Mouse (Mus musculus): ENCODE measurements around the gene Prss30. TPM values are rescaled to one million over a fixed set of nuclear protein-coding genes. Genes with fewer than 3 reads are reported as not detected.
"Not testable (repeated sequence)": the region's sequence is repeated elsewhere in the genome, so short reads cannot be mapped to it uniquely, and the experiment has no call there.

The Prss30 gene
- polyA plus RNA-seq, 1 experiment from 2014 or later: not detected

DNA sequence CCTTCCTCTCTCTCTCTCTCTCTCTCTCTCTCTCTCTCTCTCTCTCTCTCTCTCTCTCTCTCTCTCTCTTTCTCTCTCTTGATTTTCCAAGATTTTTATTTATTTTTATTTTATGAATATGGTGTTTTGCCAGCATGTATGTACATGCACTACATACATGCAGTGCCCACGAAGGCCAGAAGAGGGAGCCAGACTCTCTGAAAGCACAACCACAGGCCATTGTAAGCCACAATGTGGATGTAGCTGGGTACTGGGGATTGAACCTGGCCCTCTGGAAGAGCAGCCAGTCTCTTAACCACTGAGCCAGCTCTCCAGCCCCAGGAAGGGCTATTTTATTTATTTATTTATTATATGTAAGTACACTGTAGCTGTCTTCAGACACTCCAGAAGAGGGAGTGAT is 11.1 kb downstream of the Prss30 start:
- Histone ChIP-seq H3K9me3 (no peaks in the 10 kb centered on the region), H3K4me1 (peaks cover 10% of the 10 kb centered on the region), H3K27me3 (ENCODE audit: poor library complexity, severe bottlenecking) (no peaks in the 10 kb centered on the region), H3K36me3 (replicated peaks) (no peaks in the 10 kb centered on the region), H3K4me3 (no peak overlapping the region), H3K27ac (no peak overlapping the region)
- peak; percentile 69 for DNase-seq (ENCODE audit: extremely low spot score, low spot score)
- WGBS: 10% methylated on average over 1 of the region's 1 CpGs

DNA sequence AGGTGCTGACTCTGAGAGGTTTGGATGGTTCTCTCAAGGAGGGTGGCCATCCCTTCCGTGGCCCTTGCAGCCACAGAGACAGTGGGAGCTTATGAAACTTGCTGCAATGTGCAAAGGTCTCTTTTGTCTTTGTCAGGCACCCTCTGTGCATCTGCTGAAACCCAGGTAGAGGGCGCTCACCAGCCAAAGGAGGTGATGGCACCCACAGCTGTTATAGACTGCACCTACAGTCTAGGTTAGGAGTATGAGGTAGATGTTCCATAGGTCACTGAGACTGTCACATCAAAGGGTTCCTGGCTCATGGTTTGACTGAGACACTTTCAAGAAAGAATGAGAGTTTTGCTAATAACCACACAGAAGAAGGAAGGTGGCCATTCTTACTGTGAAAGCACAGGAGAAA is 11.6 kb downstream of the Prss30 start:
- no peaks in the 10 kb centered on the region for H3K9me3 ChIP-seq
- no peak for DNase-seq (ENCODE audit: extremely low spot score, low spot score)
- H3K27ac ChIP-seq: no peak overlapping the region
- H3K36me3 ChIP-seq (replicated peaks): no peaks in the 10 kb centered on the region
- H3K4me3 ChIP-seq: no peak overlapping the region
- peaks cover 10% of the 10 kb centered on the region for H3K4me1 ChIP-seq
- no peaks in the 10 kb centered on the region for H3K27me3 ChIP-seq (ENCODE audit: poor library complexity, severe bottlenecking)
- 51% methylated on average over 2 of the region's 2 CpGs for WGBS

DNA sequence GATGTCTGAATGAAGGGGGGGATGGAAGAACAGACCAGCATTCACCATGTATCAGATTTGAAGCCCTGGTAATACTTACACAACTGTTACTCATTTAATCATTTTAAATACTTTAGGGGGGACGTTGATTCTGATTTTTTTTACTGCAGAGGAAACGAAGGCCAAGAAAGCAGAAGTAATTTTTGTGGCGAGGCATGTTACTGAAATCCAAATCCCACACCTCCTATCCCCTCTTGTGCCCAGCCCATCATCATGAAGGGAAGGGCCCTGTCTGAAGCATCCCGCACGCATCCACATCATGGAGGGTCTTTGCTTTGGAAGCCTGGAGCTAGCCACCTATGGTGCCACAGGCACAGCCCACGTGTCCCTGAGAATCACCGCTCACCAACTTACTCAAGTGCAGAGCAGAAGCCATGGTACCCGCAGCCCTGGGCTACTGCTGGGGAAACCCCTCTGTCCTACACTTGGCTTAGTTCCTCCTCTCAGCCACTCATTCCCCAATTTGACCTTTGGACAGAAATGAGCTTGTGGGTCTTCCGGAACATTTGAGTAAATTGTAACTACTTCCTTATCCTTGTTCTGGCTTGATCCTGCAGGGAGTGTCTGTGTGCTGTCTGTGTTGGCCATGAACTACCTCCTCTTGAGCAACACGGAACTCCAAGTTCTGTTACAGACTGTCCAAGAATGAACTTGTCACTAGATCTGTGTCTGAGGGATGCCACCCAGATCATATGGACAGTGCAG is 13.5 kb downstream of the Prss30 start:
- no peak for DNase-seq (ENCODE audit: extremely low spot score, low spot score)
- Histone ChIP-seq H3K27ac (no peak overlapping the region), H3K27me3 (ENCODE audit: poor library complexity, severe bottlenecking) (no peaks in the 10 kb centered on the region), H3K4me1 (peaks cover 10% of the 10 kb centered on the region), H3K4me3 (no peak overlapping the region), H3K9me3 (no peaks in the 10 kb centered on the region), H3K36me3 (replicated peaks) (no peaks in the 10 kb centered on the region)
- WGBS: 91% methylated on average over 10 of the region's 10 CpGs

DNA sequence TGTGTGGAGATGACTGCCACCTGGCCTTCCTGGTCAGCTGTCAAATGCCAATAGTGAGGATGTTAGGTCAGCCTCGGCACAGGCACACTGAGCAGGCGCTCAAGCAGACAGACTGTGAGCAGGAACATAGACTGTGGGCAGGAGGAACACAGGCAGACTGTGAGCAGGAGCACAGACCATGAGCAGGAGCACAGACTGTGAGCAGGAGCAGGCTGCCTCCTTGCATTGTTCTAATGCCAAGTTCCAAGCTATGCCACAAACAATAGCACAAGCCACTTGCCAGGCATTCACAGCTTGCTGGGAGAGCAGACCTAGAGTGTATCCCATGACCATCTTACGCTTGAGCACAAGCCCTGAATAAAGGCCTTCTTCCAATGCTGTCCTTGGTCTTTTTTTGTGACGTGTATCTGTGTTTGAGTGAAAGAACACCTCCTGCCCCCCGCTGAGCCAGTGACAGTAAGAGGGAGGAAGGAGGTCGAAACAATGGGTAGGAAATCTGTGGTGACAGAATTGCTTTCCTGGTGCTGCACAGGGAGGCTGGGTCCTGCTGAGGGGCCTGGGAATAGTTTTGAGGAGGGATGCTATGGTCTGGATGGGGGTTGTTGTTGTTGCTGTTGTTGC is 14.5 kb downstream of the Prss30 start:
- H3K4me1 ChIP-seq: peaks cover 10% of the 10 kb centered on the region
- no peaks in the 10 kb centered on the region for H3K27me3 ChIP-seq (ENCODE audit: poor library complexity, severe bottlenecking)
- no peaks in the 10 kb centered on the region for H3K36me3 ChIP-seq (replicated peaks)
- no peak for DNase-seq (ENCODE audit: extremely low spot score, low spot score)
- H3K27ac ChIP-seq: no peak overlapping the region
- 45% methylated on average over 6 of the region's 6 CpGs for WGBS
- no peak overlapping the region for H3K4me3 ChIP-seq
- H3K9me3 ChIP-seq: no peaks in the 10 kb centered on the region

DNA sequence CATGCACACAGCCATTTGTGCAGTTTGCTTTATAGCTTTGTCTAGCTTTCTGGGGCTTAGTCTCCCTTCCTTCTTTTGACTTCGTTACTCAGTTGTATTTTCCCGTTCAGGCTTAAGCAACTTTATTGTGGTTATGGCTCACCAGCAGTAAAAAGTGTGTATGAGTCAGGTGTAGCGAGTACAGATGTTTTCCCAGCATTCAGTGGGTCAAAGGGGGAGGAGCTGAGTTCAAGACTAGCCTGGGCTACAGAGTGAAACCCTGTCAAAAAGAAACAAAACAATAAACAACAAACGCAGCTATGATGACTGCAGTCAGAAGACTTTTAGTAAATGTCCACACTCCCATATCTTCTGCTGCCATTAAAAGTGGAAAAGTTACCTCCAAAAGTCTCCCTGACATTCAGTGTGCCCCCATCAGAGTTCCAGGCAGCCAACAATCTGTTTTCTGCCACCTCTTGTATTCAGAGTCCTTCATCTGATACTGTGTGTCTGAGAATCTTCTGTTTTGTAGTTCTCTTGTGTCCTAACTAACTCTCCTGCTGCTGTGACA is 18.7 kb downstream of the Prss30 start:
- WGBS: 38% methylated on average over 4 of the region's 4 CpGs
- Histone ChIP-seq H3K36me3 (replicated peaks) (no peaks in the 10 kb centered on the region), H3K4me1 (peaks cover 13% of the 10 kb centered on the region), H3K27ac (no peak overlapping the region), H3K27me3 (ENCODE audit: poor library complexity, severe bottlenecking) (no peaks in the 10 kb centered on the region), H3K9me3 (no peaks in the 10 kb centered on the region), H3K4me3 (no peak overlapping the region)
- DNase-seq (ENCODE audit: extremely low spot score, low spot score): no peak

DNA sequence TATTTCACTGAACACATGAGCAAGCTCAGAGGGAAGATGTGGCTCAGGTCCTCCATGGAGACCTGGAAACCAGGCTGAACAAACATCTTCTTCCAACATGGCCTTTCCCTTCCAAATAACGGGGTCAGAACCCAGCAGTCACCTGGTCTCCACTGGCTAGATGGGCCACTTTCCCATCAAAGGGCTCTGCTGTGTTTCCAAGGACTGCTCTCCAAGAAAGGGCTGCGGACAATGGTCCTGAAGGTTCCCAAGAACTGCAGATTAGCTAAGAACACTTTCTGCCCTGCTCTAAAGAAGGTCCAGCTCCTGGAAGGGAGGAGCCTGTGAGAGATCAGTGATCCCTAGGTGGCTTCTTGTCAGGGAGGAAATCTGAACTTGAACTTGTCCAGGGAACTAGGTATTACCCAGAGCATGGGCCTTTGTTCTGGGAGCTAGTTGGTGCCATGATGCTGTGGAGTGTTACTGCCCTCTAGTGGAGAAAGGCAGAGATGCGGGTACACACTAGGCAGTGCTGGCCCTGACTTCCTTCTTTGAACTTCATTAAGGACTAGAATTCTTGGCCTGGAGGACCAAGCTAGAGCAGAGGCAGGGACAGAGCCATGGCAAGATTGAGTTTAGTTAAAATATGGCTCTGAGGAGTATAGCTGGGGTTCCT is 20.2 kb downstream of the Prss30 start:
- Histone ChIP-seq H3K4me1 (peaks cover 3% of the 10 kb centered on the region; the same call in 1 of the 2 replicates), H3K27ac (peak overlapping the region; percentile 80), H3K4me3 (no peak overlapping the region), H3K36me3 (replicated peaks) (no peaks in the 10 kb centered on the region), H3K27me3 (ENCODE audit: poor library complexity, severe bottlenecking) (no peaks in the 10 kb centered on the region), H3K9me3 (no peaks in the 10 kb centered on the region)
- 41% methylated on average over 3 of the region's 3 CpGs for WGBS
- DNase-seq (ENCODE audit: extremely low spot score, low spot score): peak; percentile 86

DNA sequence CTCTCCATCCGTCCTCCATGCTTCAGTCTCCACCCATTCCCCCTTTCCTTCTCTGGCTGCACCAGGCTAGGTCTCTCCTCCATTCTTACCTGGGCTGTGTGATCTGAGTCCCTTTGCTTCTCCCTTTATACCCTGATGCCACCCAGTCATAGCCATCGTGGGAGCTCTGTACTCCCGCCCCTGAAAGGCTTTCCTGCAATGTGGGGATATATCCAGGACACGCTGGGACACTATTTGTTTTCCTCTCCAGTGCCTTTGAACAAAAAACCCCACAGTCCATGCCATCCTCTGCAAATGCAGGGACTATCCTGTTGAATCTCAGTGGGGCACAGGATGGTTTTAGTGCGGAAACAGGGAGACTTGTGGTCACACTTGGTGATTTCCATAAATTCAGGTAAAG is 25.2 kb downstream of the Prss30 start, which contains the start of gene Sbpl:
Sbpl (minus strand) TSS at position 101 of the 400 bp plus-strand sequence.
- WGBS: 82% methylated on average over 5 of the region's 5 CpGs

DNA sequence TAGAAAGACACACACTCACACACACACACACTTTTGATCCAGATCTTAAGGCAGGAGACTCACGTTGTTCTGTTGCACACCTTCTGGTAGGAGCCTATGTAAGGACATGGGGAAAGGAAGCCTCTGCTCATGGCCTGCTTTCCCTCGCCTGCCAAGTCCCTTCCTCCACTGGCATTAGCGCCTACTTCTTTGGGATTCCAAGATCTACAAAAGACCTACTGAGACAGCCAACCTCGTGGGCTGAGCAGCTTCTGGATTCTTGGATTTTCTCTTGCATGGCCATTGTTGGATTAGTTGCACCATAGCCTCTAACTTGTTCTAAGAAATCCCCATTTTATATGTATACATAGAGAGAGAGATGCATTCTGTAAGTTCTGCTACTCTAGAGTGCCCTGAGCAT is 29.5 kb downstream of the Prss30 start:
- H3K36me3 ChIP-seq (replicated peaks); H3K4me1 ChIP-seq; H3K27ac ChIP-seq; H3K9me3 ChIP-seq; H3K27me3 ChIP-seq (ENCODE audit: poor library complexity, severe bottlenecking); H3K4me3 ChIP-seq; DNase-seq (ENCODE audit: extremely low spot score, low spot score): not testable (repeated sequence)
- 81% methylated on average over 4 of the region's 4 CpGs for WGBS

More for the DNA sequence above, 25.2 kb downstream of the Prss30 start, which contains the start of gene Sbpl:
- H3K27ac ChIP-seq: no peak within 1 kb of the TSS
- H3K27me3 ChIP-seq (ENCODE audit: poor library complexity, severe bottlenecking): no peaks in the 10 kb centered on the region
- no peaks in the 10 kb centered on the region for H3K9me3 ChIP-seq
- H3K4me3 ChIP-seq: no peak within 1 kb of the TSS
- peaks cover 2% of the 10 kb centered on the region; the same call in 1 of the 2 replicates for H3K4me1 ChIP-seq
- no peak for DNase-seq (ENCODE audit: extremely low spot score, low spot score)
- no peaks in the 10 kb centered on the region for H3K36me3 ChIP-seq (replicated peaks)

DNA sequence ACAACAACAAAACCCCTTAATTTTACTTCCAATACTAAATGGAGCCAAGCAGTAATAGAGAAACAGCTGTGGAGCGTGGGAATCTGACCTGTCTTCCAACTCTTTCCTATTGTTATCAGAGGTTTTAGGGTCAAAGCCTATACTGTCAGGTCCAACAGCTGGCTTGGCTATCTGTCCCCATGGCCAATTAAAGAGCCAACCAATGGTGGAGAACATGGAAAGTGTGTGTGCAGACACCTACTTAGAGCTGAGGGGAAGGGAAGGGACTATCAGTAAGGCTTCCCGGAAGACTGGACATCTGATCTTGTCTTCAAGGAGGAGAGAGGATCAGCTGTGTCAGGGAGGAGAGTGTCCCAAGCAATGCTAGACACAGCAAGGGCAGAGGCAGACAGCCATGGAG is 31.3 kb downstream of the Prss30 start:
- Histone ChIP-seq H3K9me3 (no peaks in the 10 kb centered on the region), H3K4me3 (no peak overlapping the region), H3K27me3 (ENCODE audit: poor library complexity, severe bottlenecking) (no peaks in the 10 kb centered on the region), H3K36me3 (replicated peaks) (no peaks in the 10 kb centered on the region), H3K27ac (no peak overlapping the region), H3K4me1 (no peaks in the 10 kb centered on the region)
- 86% methylated on average over 2 of the region's 2 CpGs for WGBS
- DNase-seq (ENCODE audit: extremely low spot score, low spot score): no peak

DNA sequence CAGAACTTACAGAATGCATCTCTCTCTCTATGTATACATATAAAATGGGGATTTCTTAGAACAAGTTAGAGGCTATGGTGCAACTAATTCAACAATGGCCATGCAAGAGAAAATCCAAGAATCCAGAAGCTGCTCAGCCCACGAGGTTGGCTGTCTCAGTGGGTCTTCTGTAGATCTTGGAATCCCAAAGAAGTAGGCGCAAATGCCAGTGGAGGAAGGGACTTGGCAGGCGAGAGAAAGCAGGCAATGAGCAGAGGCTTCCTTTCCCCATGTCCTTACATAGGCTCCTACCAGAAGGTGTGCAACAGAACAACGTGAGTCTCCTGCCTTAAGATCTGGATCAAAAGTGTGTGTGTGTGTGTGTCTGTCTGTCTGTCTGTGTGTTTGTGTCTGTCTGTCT is 32.9 kb downstream of the Prss30 start:
- not testable (repeated sequence) for H3K4me3 ChIP-seq; H3K27me3 ChIP-seq (ENCODE audit: poor library complexity, severe bottlenecking); H3K4me1 ChIP-seq; H3K36me3 ChIP-seq (replicated peaks); H3K27ac ChIP-seq; DNase-seq (ENCODE audit: extremely low spot score, low spot score); H3K9me3 ChIP-seq
- 86% methylated on average over 4 of the region's 4 CpGs for WGBS

DNA sequence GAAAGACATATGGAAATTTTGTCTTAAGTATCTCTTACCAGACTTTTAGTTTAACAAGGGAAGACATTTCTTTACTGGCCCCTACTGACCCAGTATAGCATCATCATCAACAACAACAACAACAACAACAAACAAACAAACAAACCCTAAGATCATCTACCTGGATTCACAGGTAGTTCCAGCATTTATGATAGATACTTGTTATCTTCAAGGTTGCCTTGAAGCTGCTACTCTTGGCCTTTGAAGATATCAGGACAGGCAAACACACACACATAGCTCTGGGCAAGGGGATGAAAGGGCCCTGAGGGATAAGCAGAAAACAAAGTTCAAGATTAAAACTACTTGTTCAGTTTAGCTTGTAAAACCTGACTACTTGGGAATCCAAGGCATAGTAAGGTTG is 39.0 kb downstream of the Prss30 start, which contains the start of gene Sbp:
Sbp (plus strand) TSS at position 301 of the 400 bp plus-strand sequence.
- Histone ChIP-seq H3K4me3 (no peak within 1 kb of the TSS), H3K27ac (no peak within 1 kb of the TSS), H3K36me3 (replicated peaks) (no peaks in the 10 kb centered on the region), H3K4me1 (no peaks in the 10 kb centered on the region), H3K9me3 (no peaks in the 10 kb centered on the region), H3K27me3 (ENCODE audit: poor library complexity, severe bottlenecking) (no peaks in the 10 kb centered on the region)
- DNase-seq (ENCODE audit: extremely low spot score, low spot score): no peak

DNA sequence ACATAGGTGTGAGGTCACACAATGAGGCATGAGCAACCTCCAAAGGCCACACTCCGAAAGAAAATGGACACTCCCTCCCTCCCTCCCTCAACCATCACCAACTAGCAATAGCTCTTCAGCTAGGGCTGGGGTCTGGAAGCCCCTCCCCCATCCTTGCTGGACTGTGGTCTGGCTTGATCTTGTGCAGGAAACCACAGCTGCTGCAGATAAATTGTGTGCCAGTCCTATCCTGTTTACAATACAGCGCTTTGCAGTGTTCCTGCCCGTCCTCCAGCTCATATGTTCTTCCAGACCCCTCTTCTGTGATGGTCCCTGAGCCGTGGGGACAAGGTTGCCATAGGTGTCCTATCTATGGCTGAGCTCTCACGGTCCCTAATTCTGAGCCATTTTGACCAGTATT is 49.2 kb downstream of the Prss30 start:
- no peak for DNase-seq (ENCODE audit: extremely low spot score, low spot score)
- Histone ChIP-seq H3K27ac (no peak overlapping the region), H3K9me3 (no peaks in the 10 kb centered on the region), H3K27me3 (ENCODE audit: poor library complexity, severe bottlenecking) (peaks cover 7% of the 10 kb centered on the region; the same call in 1 of the 2 replicates), H3K4me3 (no peak overlapping the region), H3K4me1 (peaks cover 7% of the 10 kb centered on the region; the same call in 1 of the 2 replicates), H3K36me3 (replicated peaks) (no peaks in the 10 kb centered on the region)
- 90% methylated on average over 5 of the region's 5 CpGs for WGBS

DNA sequence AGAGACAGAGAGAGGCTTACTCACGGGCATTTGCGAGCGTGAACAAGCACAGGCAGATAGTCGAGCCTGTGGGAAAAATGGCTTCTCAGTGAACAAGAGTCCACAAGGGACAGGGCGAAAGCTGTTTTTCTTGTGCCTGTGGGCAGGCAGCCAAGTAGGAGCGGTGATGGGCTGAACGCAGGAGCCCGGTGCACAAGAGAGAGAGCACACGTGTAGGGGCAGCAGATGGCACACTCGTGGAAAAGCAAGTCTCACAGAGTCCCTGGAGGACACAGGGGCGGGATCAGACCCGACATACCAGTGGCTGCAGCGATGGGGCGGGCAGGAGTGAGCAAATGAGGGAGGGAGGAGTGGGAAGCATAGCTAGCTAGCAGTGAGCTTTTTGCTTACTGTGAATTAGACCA is 55.3 kb downstream of the Prss30 start:
- Histone ChIP-seq H3K9me3 (no peaks in the 10 kb centered on the region), H3K36me3 (replicated peaks) (no peaks in the 10 kb centered on the region), H3K27me3 (ENCODE audit: poor library complexity, severe bottlenecking) (peaks cover 7% of the 10 kb centered on the region; the same call in 1 of the 2 replicates), H3K27ac (peak overlapping the region; percentile 95), H3K4me3 (peak overlapping the region; percentile 64), H3K4me1 (peaks cover 27% of the 10 kb centered on the region)
- WGBS: under 1% methylated on average over 14 of the region's 14 CpGs
- no peak for DNase-seq (ENCODE audit: extremely low spot score, low spot score)

All from forebrain, embryonic 10.5 days (tissue).